Mouse (Mus musculus) kidney, embryonic 16.5 days (tissue): ENCODE results near the gene Kcnh4. TPM values are rescaled to one million over a fixed set of nuclear protein-coding genes. Genes with fewer than 3 reads are reported as not detected.
A peak's percentile ranks its signal among the peaks of the same experiment; 100 is the strongest.

Experiments used
- ATAC-seq: fragments of 200-750 bp; cut with Nextera tagmentation; 2 replicates; pipeline ENCODE4 v1.8.0; 2017; ENCODE audit warnings: moderate TSS enrichment; ENCODE audit not compliant: low FRiP score, low TSS enrichment
- H3K27ac ChIP-seq: fragments of 300-500 bp; sonication (generic); 2 replicates; pipeline ENCODE4 v1.5.1; 2014; ENCODE audit warnings: low read length
- H3K27me3 ChIP-seq: fragments of 300-500 bp; sonication (generic); 2 replicates; pipeline ENCODE4 v1.6.1; 2014; ENCODE audit warnings: low read length, control low read depth, mixed read lengths; ENCODE audit not compliant: insufficient read depth
- H3K36me3 ChIP-seq: fragments of 300-500 bp; sonication (generic); 2 replicates; pipeline ENCODE4 v1.6.1; 2014; ENCODE audit warnings: low read length, control low read depth, mixed read lengths; ENCODE audit not compliant: insufficient read depth
- H3K4me1 ChIP-seq: fragments of 300-500 bp; sonication (generic); 2 replicates; pipeline ENCODE4 v1.6.1; 2014; ENCODE audit warnings: low read length, control low read depth, mixed read lengths; ENCODE audit not compliant: insufficient read depth
- H3K4me2 ChIP-seq: fragments of 300-500 bp; sonication (generic); replicated peaks from 2 replicates; pipeline ENCODE4 v1.6.1; 2014; ENCODE audit warnings: low read depth, low read length
- H3K4me3 ChIP-seq: fragments of 300-500 bp; sonication (generic); 2 replicates; pipeline ENCODE4 v1.5.1; 2014; ENCODE audit warnings: mild to moderate bottlenecking, low read length
- H3K9ac ChIP-seq: fragments of 300-500 bp; sonication (generic); replicated peaks from 2 replicates; pipeline ENCODE4 v1.6.1; 2014; ENCODE audit warnings: low read length
- H3K9me3 ChIP-seq: fragments of 300-500 bp; sonication (generic); 2 replicates; pipeline ENCODE4 v1.6.1; 2016; ENCODE audit warnings: low read length, control low read depth
- WGBS: fragments of 180-500 bp; shearing (Covaris S2); extraction: QIAGEN DNeasy Blood & Tissue Kit; methylation state at CpG from one replicate; pipeline ENCODE4 v1.1.7; 2014; 5-methylcytosine and 5-hydroxymethylcytosine counted together
- polyA plus RNA-seq: library from polyadenylated mRNA; unstranded; fragments of >200 nt; fragmentation: Nextera tagmentation; extraction: Ambion mirVana; gene quantifications from 2 replicates; pipeline ENCODE4 v1.2.1, GENCODE M21; 2015

Kcnh4 gene
- polyA plus RNA-seq, 1 experiment from 2014 or later, result not detected

GRCm38 (mm10) chr11:100714948-100715347 lies 44.8 kb downstream of the Kcnh4 start:
- ATAC-seq, result no peak
- Histone ChIP-seq H3K9ac (no peak overlapping the region), H3K4me3 (no peak overlapping the region), H3K27me3 (no peaks in the 10 kb centered on the region), H3K36me3 (peaks cover 45% of the 10 kb centered on the region), H3K4me1 (peaks cover 31% of the 10 kb centered on the region), H3K4me2 (no peak overlapping the region), H3K27ac (no peak overlapping the region), H3K9me3 (no peaks in the 10 kb centered on the region)
- 89% methylated on average over 6 of the region's 6 CpGs for WGBS

- Histone ChIP-seq H3K9me3 (no peaks in the 10 kb centered on the region), H3K27ac (no peak overlapping the region), H3K4me2 (peak overlapping the region; percentile 55), H3K27me3 (no peaks in the 10 kb centered on the region), H3K9ac (peak overlapping the region; percentile 58), H3K4me1 (peaks cover 29% of the 10 kb centered on the region), H3K36me3 (peaks cover 41% of the 10 kb centered on the region), H3K4me3 (peak overlapping the region; percentile 31)
- peak; percentile 13; the same call in 1 of the 2 replicates for ATAC-seq
- WGBS, result 50% methylated on average over 6 of the region's 6 CpGs
Measured at GRCm38 (mm10) chr11:100714534-100714915, 45.2 kb downstream of the Kcnh4 start.

GRCm38 (mm10) chr11:100713735-100714533 lies 45.8 kb downstream of the Kcnh4 start, which contains the start of gene Hspb9:
Gene Hspb9 (plus strand): TSS chr11:100713850.
- peak; percentile 8; the same call in 1 of the 2 replicates for ATAC-seq
- Histone ChIP-seq H3K27ac (peak within 1 kb of the TSS; percentile 48), H3K36me3 (peaks cover 42% of the 10 kb centered on the region), H3K4me1 (peaks cover 29% of the 10 kb centered on the region), H3K4me2 (peak within 1 kb of the TSS; percentile 55), H3K9me3 (no peaks in the 10 kb centered on the region), H3K27me3 (no peaks in the 10 kb centered on the region), H3K9ac (peak within 1 kb of the TSS; percentile 58), H3K4me3 (peak within 1 kb of the TSS; percentile 31)
- WGBS, result 5% methylated on average over 38 of the region's 38 CpGs

- Histone ChIP-seq H3K36me3 (peaks cover 43% of the 10 kb centered on the region), H3K9me3 (no peaks in the 10 kb centered on the region), H3K4me3 (peak overlapping the region; percentile 31; the same call in 1 of the 2 replicates), H3K4me2 (peak overlapping the region; percentile 55), H3K27me3 (no peaks in the 10 kb centered on the region), H3K27ac (peak overlapping the region; percentile 48), H3K9ac (peak overlapping the region; percentile 58; the same call in 1 of the 2 replicates), H3K4me1 (peaks cover 29% of the 10 kb centered on the region)
- WGBS, result 67% methylated on average over 4 of the region's 4 CpGs
- no peak for ATAC-seq
Measured at GRCm38 (mm10) chr11:100713174-100713573, 46.6 kb downstream of the Kcnh4 start.

- Histone ChIP-seq H3K9me3 (no peaks in the 10 kb centered on the region), H3K4me3 (peak within 1 kb of the TSS; percentile 94), H3K4me1 (peaks cover 29% of the 10 kb centered on the region), H3K36me3 (peaks cover 39% of the 10 kb centered on the region), H3K4me2 (peak within 1 kb of the TSS; percentile 55), H3K27me3 (no peaks in the 10 kb centered on the region), H3K27ac (peak within 1 kb of the TSS; percentile 83), H3K9ac (peak within 1 kb of the TSS; percentile 97)
- 2% methylated on average over 48 of the region's 48 CpGs for WGBS
- ATAC-seq, result peak; percentile 90
Measured at GRCm38 (mm10) chr11:100711783-100712615, 47.7 kb downstream of the Kcnh4 start, which contains the start of gene Kat2a. Gene Kat2a (minus strand): TSS chr11:100712465.

- no peak for ATAC-seq
- Histone ChIP-seq H3K27me3 (no peaks in the 10 kb centered on the region), H3K4me3 (no peak overlapping the region), H3K4me1 (peaks cover 29% of the 10 kb centered on the region), H3K9ac (no peak overlapping the region), H3K4me2 (no peak overlapping the region), H3K36me3 (peaks cover 39% of the 10 kb centered on the region), H3K9me3 (no peaks in the 10 kb centered on the region), H3K27ac (no peak overlapping the region)
- WGBS, result 89% methylated on average over 4 of the region's 4 CpGs
Measured at GRCm38 (mm10) chr11:100710977-100711376, 48.8 kb downstream of the Kcnh4 start.

GRCm38 (mm10) chr11:100710528-100710927 lies 49.2 kb downstream of the Kcnh4 start:
- Histone ChIP-seq H3K36me3 (peaks cover 40% of the 10 kb centered on the region), H3K27ac (no peak overlapping the region), H3K27me3 (no peaks in the 10 kb centered on the region), H3K9me3 (no peaks in the 10 kb centered on the region), H3K9ac (no peak overlapping the region), H3K4me1 (peaks cover 29% of the 10 kb centered on the region), H3K4me3 (no peak overlapping the region), H3K4me2 (no peak overlapping the region)
- 82% methylated on average over 15 of the region's 15 CpGs for whole genome bisulfite sequencing
- no peak for ATAC-seq

GRCm38 (mm10) chr11:100709201-100709810 lies 50.4 kb downstream of the Kcnh4 start:
- no peak overlapping the region for H3K4me2 ChIP-seq
- ATAC-seq, result no peak
- H3K27ac ChIP-seq, result no peak overlapping the region
- H3K4me3 ChIP-seq, result no peak overlapping the region
- no peak overlapping the region for H3K9ac ChIP-seq
- H3K36me3 ChIP-seq, result peaks cover 38% of the 10 kb centered on the region
- 92% methylated on average over 9 of the region's 9 CpGs for WGBS
- no peaks in the 10 kb centered on the region for H3K9me3 ChIP-seq
- no peaks in the 10 kb centered on the region for H3K27me3 ChIP-seq
- H3K4me1 ChIP-seq, result peaks cover 25% of the 10 kb centered on the region

- peaks cover 38% of the 10 kb centered on the region for H3K36me3 ChIP-seq
- H3K9ac ChIP-seq, result no peak overlapping the region
- H3K27ac ChIP-seq, result no peak overlapping the region
- H3K4me2 ChIP-seq, result no peak overlapping the region
- ATAC-seq, result no peak
- H3K9me3 ChIP-seq, result no peaks in the 10 kb centered on the region
- 91% methylated on average over 23 of the region's 23 CpGs for WGBS
- H3K4me3 ChIP-seq, result no peak overlapping the region
- H3K4me1 ChIP-seq, result 0 out of 2 replicates have a peak, but pooled peaks cover 3% of the 10 kb centered on the region
- no peaks in the 10 kb centered on the region for H3K27me3 ChIP-seq
Measured at GRCm38 (mm10) chr11:100705095-100705747, 54.5 kb downstream of the Kcnh4 start.
